Mouse (Mus musculus): ENCODE data around the gene Mdga1.

The Mdga1 gene

DNA sequence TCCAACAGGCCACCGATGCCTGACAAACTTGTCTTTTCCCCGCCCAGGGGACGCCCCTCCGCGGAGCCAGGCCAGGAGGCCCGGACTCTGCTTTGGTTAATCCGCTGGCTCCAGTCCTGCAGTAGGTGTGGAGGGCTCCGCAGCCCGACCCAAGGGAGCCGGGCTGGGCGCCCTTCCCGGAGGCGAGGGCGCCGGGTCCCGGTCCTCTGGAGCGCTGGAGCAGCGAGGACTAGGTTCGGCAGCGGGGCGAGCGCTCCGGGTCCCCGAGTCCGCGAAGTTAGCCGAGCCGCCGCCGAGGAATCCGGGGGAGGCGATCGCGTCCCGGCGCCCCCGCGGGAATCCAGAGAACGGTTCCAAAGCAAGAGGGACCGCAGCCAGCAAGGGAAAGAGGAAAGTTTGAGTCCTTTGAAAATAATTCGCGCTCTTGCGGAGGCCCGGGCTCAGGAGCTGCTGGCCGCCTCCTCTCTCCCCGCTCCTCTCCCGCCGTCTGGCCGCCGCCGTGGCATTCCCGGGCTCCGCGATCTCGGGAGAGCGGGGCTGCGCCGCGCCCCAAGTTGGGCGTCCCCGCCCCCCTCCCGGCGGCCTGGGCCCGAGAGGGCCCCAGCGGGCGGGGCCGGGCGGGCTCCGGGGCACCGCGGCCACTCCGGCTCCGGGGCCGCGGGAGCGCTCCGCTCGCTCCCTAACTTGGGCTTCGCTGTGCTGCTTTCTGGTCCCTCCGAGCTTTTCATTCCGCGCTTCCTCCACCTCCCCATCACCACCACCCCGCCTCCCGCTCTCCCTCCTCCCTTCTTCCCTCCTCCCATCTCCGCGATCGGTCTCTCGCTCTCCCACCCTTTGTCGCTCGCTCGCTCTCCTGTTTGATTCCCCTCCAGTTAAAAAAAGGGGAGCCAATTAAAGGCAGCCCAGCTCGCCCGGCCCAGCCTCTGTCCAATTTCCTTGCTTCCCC, 81.7 kb downstream of the Mdga1 start:
- no peak for DNase-seq (ENCODE audit: low read depth in 2 of 2, low spot score in 2 of 2)

DNA sequence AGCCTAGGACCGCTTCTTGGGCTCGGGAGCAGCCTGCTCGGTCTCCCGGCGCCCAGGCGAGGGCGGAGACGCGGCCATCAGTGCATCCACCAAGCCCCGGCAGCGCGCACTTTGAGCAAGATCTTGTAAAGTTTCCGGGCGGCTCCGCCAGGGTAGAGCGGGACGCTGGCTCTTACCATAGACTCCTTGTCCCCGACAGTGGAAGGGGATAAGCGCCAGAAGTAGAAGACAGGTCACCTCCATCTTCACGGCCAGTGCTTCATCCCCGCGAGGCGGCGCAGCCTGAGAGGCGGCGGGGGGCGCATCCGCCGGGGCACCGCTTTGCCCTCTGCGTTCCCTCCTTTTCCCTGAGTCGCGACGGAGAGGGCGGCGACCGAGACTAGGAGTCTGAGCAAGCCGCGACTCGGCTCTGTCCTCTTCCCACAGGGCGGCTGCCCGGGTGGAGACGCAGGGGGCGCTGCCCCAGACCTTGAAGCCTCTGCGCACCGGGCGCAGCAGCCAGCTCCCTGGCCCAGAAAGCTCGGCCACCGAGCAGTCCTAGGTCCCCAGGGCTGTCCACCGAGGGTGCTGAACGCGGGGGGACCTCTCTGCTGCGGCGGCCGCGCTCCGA, 82.5 kb downstream of the Mdga1 start:
- no peak for DNase-seq (ENCODE audit: low read depth in 2 of 2, low spot score in 2 of 2)

DNA sequence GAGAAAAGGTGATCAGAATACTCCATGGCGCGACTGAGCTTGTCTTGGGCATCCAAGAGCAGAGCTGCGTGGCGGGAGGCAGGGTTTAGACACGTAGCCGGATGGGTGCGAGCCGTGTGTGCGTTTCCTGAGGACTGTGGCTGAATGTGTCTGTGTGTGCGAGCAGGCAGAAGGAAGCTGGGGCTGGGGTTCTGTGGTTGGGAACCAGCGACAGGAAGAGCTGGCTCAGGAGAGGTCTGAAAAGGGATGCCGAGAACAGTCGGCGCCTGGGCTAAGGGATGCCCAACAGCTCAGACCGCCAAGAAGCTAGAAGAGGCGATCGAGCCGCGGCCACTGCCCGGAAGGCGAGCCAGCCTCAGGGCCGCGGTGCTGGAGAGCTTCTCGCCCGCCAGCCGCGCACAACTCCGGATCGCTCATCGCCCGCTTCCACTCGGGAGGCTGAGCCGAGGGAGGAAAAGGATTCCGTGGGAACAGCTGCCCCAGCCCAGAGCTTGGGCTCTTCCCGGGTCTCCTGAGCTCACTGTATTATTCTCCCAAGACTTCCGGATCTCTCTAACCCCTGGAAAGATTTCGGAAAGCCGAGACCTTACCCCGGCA, 83.1 kb downstream of the Mdga1 start:
- no peak for DNase-seq (ENCODE audit: low read depth in 2 of 2, low spot score in 2 of 2)

DNA sequence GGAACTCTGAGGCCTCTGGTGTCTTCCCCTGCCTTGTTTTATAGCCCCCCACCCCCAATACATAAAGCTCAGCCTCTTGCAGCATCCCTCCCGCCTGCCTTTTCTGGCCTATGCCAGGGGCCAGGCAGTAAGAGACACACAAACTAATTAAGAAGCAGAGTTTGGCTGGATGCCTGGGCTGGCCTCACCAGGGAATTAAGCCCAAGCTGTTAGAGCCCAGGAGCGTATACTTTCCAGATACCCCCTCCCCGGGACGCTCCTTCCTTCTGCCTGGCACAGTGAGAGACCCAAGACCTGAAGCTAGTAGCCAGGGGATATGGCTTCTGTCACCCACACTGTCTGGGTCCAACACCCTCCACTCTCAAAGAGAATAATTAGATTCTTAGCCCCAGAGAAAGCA, 83.8 kb downstream of the Mdga1 start:
- DNase-seq (ENCODE audit: low read depth in 2 of 2, low spot score in 2 of 2) = no peak

DNA sequence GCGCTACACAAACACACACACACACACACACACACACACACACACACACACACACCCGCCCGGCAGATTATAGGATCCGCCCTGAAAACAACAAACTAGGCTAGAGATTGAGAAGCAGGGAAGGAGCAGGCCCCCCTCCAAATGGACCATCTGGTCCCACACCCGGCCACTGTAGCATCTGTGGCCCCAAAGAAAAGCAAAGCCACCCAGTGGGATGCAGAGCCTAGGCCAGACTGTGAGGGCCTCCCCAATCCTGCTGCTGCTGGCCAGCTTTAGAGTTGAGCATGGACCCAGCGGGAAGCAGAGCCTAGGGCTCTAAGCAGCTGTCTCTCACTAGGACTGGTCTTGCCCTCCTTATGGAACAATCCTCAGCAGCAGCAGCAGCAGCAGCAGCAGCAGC, 85.3 kb downstream of the Mdga1 start:
- DNase-seq (ENCODE audit: low read depth in 2 of 2, low spot score in 2 of 2) = no peak

DNA sequence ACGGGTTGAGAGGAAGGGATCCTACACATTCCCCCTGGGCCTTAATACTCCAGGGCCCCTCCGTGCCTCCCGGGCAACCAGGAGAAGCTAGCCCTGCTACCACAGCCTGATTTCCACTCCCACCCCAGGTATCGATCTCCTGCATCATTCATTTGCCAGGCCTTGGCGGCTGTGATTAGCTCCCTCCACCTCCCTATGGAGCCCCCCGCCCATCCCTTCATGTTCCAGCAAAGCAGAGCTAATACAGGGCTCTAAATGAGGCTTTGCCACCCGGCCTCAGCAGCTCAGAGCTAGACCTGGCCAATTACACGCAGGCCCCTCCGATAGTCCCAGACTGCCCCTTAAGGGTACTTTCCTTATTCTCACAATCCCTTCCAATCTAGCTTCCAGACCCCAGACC, 86.5 kb downstream of the Mdga1 start:
- DNase-seq (ENCODE audit: low read depth in 2 of 2, low spot score in 2 of 2) = no peak

DNA sequence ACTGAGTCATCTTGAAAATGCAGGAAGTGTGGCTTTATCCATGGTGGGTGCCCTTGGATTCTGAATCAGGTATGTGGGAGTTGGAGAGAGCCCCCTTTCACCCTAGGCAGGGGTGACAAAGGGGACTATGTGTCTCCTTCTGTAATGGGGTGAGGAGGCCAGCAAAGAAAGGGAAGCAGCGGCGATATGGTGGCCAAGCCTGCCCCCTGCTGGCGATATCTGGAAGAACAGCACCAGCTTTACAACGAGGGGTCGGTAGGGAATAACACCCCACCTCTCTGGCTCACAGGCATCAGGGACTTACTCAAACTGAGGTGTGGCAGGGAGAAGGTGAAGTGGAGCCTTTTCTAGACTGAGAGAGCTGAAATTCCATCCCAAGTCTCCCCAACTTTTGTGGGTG, 87.0 kb downstream of the Mdga1 start:
- DNase-seq (ENCODE audit: low read depth in 2 of 2, low spot score in 2 of 2) = peak; percentile 51 to 60

DNA sequence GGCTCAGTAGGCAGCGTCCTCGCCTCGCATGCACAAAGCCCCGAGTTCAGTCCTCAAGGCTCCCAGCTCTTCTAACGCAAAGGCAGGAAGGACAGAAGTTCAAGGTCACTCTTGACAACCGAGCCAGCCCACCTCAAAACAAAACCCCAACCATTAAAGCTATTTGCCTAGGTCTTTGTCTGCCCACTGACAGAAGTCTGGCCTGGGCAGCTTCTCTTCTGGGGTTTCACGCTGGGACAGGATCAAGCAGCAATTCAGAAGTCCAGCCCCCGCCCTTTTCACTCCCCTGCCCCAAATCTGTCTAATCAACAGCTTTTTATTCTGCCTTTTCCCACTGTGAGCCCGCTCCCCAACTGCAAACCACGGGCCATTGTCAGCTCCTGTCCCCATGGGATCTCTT, 89.6 kb downstream of the Mdga1 start:
- no peak for DNase-seq (ENCODE audit: low read depth in 2 of 2, low spot score in 2 of 2)

DNA sequence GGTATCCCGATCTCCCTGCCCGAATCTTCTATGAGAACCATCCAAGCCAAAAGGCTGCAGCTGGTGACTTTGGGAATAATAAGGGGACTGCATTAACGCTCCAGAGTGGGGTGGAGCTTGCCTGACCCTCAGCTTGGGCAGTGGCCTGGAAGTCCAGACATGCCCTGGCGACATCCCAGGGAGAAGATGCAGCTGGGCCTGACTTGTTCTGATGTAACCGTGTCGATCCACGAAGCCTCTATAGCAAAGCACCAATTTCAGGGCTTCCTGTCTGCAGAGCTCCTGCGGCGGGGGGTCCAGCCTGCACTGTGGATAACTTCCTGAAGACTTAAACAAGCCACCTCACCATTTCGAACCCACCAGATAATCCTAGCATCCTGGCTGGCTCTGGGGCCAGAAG, 90.9 kb downstream of the Mdga1 start:
- DNase-seq (ENCODE audit: low read depth in 2 of 2, low spot score in 2 of 2) = no peak

DNA sequence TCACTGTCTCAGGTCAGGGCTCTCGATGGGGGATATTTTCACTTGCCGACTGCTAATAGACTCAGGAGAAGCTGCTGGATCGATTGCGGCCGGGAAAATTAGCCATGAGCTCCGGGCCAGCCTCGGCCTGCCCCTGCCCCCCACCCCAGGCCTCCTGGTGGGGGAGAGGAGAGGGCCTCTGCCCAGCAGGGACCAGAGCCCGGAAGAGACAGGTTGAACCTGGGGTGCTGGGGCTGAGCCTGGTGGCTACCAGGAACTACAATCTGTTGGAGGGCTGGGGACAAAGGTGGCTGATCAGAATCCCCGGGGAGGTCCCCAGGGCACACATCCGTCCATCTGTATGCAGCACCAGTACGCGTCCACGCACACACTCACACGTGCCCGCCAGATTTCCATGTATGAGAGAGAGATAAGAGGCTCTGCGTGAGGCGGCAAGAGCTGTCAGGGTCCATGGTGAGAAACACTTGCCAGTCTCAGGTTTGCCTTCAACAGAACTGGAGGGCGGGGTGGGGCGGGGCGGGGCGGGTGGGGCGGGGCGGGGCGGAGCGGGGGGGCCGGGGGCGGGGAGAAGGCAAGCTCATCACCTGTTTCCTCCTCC, 95.7 kb downstream of the Mdga1 start:
- DNase-seq (ENCODE audit: low read depth in 2 of 2, low spot score in 2 of 2) = no peak

DNA sequence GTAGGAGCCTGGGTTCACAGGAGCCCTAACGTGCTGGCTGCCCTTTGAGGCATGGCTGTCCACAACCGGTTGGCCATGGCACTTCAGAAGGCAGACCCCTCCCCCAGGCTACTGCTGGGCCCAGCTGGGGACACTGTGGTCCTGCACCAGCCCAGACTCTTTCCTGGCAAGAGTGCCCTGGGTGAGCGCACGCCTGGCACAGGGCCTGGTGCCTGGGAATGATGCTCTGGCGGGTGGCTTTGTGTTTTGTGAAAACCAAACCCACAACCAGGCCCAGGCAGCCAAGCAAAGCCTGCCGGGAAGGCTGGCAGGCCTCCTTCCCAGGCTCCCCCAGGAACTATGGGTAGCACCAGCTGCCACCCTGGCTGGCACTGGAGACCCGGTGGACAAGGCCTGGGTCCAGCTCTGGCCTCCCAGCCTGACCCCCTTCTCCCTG, 96.3 kb downstream of the Mdga1 start:
- DNase-seq (ENCODE audit: low read depth in 2 of 2, low spot score in 2 of 2) = no peak

DNA sequence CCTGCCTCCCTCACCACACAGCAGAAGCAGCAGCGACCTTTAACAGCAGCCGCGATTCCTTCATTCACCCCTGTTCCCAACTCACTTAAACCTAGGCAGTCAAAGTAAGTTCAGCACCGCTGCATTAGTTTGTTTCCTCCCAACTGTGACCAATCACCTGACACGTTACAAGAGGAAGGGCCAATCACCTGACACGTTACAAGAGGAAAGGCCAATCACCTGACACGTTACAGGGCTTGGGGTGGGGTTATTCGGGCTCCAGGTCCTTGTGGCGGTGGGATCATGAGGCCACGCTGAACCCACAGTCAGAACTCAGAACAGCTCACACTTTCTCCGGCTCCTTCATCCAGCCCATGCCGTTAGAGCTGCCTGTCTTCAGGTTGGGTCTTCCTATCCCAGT, 99.6 kb downstream of the Mdga1 start:
- no peak for DNase-seq (ENCODE audit: low read depth in 2 of 2, low spot score in 2 of 2)

DNA sequence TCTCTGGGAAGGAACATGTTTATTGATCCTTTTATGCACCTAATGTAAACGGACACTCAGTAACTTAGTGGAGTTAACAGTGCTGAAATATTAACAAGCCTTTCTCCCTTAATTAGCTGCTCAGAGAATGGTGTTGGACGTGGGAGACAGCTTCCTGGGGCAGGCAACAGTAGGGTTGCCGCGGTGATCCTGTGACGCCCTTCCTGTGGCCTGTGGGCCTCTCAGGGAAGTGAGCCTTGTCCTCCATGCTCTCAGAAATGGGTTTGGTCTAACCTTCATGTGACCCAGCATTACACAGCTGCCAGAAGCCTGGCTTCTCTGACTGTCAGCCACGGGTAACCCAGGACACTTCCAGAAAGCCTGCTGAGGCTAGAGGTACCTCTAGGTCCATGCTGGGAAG, 104.0 kb downstream of the Mdga1 start:
- DNase-seq (ENCODE audit: low read depth in 2 of 2, low spot score in 2 of 2) = no peak

DNA sequence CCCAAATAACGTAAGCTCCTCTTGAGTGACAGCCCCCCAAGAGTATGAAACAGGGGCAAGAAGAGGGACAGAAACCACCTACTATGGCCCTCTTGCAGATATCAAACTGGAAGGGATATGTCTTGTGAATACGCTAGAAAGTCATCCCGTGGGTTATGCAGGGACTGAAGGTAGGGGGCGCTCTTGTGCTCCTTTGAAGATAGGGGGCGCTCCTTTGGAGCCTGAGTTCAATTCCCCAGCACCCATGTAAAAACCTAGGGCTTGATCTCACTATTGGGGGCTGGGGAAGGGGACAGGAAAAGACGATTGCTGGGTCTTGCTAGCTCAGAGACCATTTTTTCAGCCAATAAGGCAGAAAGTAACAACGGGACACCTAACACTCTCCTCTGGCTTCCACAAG, 105.4 kb downstream of the Mdga1 start:
- no peak for DNase-seq (ENCODE audit: low read depth in 2 of 2, low spot score in 2 of 2)

DNA sequence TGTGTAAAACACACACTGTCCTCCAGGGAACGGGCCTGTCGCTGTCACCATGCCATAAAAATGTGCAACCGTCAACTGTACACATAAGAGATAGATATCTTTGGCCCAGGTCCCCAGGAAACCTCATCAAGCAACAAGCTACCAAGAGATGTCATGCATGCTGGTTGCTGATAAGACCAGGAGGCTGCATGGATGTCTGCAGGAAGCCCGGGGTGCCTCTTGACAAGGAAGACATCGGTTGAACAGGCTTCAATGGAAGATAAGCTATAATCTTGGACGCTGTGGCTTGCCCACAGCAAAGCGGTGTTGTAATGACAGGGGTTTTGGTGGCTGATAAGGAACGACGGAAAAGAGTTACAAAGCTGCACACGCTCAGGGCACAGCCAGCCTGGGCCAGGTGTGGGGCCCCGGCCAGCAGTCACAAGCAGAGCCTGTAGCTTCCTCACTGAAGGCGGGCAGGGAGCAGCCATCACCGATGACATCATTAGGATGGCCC, 110.1 kb downstream of the Mdga1 start:
- DNase-seq (ENCODE audit: low read depth in 2 of 2, low spot score in 2 of 2) = no peak

DNA sequence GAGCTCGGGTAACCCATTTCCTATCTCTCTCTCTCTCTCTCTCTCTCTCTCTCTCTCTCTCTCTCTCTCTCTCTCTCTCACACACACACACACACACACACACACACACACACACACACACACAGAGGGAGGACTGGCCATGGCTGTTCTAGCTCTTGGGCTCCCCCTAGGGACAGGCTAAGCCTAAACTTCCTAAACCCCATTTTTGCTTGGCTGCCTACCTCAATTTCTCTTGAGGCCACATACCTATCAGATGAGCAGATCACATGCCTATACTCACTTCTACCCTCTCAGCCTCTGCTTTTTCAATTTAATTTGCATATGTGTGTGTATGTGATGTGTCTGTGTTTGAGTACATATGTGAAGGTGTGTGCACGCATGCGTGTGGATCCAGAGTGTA, 111.1 kb downstream of the Mdga1 start:
- peak in 1 of 2 experiments; percentile 32 for DNase-seq (ENCODE audit: low read depth in 2 of 2, low spot score in 2 of 2)

DNA sequence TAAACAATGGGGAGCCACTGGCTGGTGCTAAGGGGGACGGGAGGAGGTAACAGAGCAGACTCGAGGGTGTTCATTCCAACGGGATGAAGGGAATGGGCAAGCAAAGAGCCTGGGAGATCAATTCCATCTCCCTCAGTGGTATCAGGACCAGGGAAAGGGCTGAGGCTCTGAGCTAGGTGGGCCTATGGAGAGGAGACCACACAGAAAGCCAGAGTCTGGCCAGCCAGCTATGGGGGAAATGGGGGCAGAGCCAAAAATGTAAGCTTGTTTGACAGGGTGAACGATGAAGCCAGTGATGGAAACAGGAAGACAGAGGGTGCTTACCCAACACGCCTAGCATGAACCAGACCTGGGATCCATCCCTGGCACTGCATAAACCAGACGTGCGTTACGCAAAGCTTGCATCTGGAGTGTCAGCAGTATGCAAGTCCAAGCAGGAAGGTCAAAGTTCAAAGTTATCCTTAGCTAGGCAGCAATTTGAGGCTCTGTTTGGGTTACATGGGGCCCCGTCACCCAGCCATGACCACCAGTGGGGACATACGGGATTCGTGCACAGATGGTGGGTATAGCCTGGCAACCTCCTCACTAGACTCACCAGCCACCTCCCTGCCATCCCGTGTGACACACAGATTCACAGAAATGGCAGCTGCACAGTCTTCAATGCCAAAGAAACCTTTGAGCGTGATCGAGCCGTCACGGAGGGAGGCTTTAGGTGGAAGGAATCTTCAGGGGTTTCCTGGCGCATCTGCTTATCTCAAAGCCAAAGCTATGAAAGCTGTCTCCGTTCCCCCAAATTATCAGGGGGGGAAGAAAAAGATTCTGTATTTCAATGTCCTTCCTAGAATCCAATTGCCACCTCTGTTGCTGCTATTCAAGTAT, 113.9 kb downstream of the Mdga1 start:
- DNase-seq (ENCODE audit: low read depth in 2 of 2, low spot score in 2 of 2) = no peak

DNA sequence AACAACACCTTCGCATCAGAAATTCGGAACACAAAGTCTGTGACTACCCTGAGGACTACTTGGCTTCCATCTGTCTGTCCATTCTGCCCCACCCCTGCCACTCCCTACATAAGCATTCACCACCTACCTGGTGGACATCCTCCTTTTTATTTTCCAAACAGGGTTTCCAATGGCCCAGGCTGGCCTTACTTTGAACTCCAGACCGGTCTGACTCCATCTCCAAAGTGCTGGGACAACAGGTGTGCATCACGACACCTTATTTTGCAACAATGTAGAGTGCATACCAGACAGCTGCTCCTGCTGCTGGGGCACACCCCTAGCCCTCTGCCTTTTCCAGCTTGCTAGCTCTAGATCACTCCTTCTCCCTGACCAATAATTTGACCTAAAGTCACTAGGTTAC, 115.1 kb downstream of the Mdga1 start:
- DNase-seq (ENCODE audit: low read depth in 2 of 2, low spot score in 2 of 2) = no peak

DNA sequence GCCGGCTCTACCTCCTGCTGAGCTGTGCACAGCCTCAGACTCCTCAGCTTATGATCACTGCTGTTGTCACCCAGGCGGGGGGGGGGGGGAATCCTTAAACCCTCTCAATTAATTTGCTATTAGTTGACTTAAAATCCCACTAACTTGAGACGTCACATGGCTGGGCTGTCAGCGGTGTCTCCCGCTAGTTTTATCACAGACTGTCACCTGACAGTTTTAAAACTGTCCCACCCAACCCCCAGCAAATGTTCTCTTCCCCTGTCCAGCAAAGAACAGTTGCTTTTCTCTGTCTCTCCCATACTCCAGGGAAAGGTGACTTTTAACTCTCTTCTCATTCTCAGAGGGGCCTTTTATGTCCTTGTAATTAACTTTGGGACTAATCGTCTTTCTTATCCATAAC, 115.5 kb downstream of the Mdga1 start:
- DNase-seq (ENCODE audit: low read depth in 2 of 2, low spot score in 2 of 2) = no peak

DNA sequence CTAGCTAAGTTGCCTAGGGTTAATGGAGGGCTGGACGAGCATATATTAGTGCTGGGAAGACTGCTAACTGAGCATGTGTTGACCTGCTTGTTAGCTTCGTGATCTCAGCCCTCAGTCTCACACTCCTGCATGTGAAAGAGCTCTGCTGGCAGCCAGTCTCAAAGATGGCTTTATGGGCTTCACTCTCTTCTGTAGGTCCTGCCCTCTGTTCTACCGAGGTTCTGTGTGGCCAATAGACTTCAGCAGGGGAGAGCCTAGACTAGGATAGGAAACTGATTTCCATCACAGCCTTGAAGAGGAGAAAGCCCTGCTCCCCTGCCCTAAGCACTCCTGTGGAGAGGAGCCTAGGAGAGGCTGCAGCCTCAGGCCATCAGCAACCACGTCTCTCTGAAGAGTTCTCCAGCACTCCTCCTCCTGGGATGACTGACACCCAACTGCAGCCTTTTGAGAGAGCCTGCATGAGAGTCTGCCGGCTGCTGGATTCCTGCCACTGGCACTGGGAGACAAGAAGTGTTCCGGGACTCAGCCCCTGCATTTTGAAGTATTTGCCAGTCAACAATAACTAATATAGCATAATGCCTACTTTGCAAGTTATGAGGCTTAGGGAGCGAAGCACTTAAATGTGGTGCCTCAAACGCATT, 116.9 kb downstream of the Mdga1 start:
- DNase-seq (ENCODE audit: low read depth in 2 of 2, low spot score in 2 of 2) = no peak
